Mouse (Mus musculus) heart, embryonic 11.5 days (tissue): ENCODE measurements around the gene Neurog1. TPM values are rescaled to one million over a fixed set of nuclear protein-coding genes. Genes with fewer than 3 reads are reported as not detected.
A peak's percentile ranks its signal among the peaks of the same experiment; 100 is the strongest.

Experiments used
- ATAC-seq: fragments of 200-750 bp; cut with Nextera tagmentation; replicated peaks from 2 replicates; pipeline ENCODE4 v1.8.0; 2017; ENCODE audit warnings: moderate library complexity; ENCODE audit not compliant: insufficient number of reproducible peaks, low FRiP score, low TSS enrichment
- H3K27ac ChIP-seq: fragments of 300-500 bp; sonication (generic); 2 replicates; pipeline ENCODE4 v1.5.1; 2014; ENCODE audit warnings: mild to moderate bottlenecking, low read depth, low read length
- H3K27me3 ChIP-seq: fragments of 300-500 bp; sonication (generic); 2 replicates; pipeline ENCODE4 v1.6.1; 2014; ENCODE audit warnings: mild to moderate bottlenecking, low read length, mixed read lengths; ENCODE audit not compliant: control insufficient read depth, insufficient read depth
- H3K36me3 ChIP-seq: fragments of 300-500 bp; sonication (generic); 2 replicates; pipeline ENCODE4 v1.6.1; 2014; ENCODE audit warnings: mild to moderate bottlenecking, low read length, moderate library complexity, mixed read lengths; ENCODE audit not compliant: control insufficient read depth, insufficient read depth
- H3K4me1 ChIP-seq: fragments of 300-500 bp; sonication (generic); 2 replicates; pipeline ENCODE4 v1.6.1; 2014; ENCODE audit warnings: low read length; ENCODE audit not compliant: control insufficient read depth, insufficient read depth
- H3K4me2 ChIP-seq: fragments of 300-500 bp; sonication (generic); 2 replicates; pipeline ENCODE4 v1.6.1; 2014; ENCODE audit warnings: mild to moderate bottlenecking, moderate library complexity
- H3K4me3 ChIP-seq: fragments of 300-500 bp; sonication (generic); 2 replicates; pipeline ENCODE4 v1.5.1; 2014; ENCODE audit warnings: low read depth, low read length
- H3K9ac ChIP-seq: fragments of 300-500 bp; sonication (generic); 2 replicates; pipeline ENCODE4 v1.6.1; 2014; ENCODE audit warnings: mild to moderate bottlenecking, low read depth, low read length, moderate library complexity
- H3K9me3 ChIP-seq: fragments of 300-500 bp; sonication (generic); replicated peaks from 2 replicates; pipeline ENCODE4 v1.6.1; 2016; ENCODE audit warnings: low read length; ENCODE audit not compliant: control insufficient read depth
- WGBS: fragments of 180-500 bp; shearing (Covaris S2); extraction: QIAGEN DNeasy Blood & Tissue Kit; methylation state at CpG from one replicate; pipeline ENCODE4 v1.1.7; 2014; ENCODE audit not compliant: insufficient replicate concordance; 5-methylcytosine and 5-hydroxymethylcytosine counted together
- polyA plus RNA-seq: library from polyadenylated mRNA; unstranded; fragments of >200 nt; fragmentation: Nextera tagmentation; extraction: Ambion mirVana; gene quantifications from 2 replicates; pipeline ENCODE4 v1.2.1, GENCODE M21; 2014

Neurog1 gene
- polyA plus RNA-seq, 1 experiment from 2014 or later, result 0.09 TPM

DNA sequence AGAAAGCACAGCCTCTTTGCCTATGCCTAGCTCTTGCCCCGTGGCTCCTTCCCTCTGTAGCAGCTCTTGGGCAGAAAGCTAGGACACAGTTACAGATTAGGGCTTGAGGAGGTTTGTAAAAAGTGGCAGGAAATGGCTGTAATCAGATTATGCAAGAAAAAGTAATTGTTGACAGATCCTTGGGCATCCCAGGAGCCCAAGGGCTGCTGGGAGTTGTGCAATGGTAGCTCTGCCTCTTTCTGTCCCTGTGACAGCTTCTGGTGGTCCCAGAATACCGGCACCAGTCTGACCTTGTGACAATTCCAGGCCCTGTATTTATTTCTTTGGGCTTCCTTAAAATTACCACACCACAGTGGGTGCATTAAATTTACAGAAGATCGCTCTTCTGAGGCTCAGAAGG lies 1.4 kb upstream of the Neurog1 start:
- H3K36me3 ChIP-seq, result no peaks in the 10 kb centered on the region
- H3K4me3 ChIP-seq, result no peak overlapping the region
- H3K4me2 ChIP-seq, result no peak overlapping the region
- no peaks in the 10 kb centered on the region for H3K4me1 ChIP-seq
- peaks cover 93% of the 10 kb centered on the region for H3K27me3 ChIP-seq
- no peak for ATAC-seq
- no peaks in the 10 kb centered on the region for H3K9me3 ChIP-seq
- H3K9ac ChIP-seq, result no peak overlapping the region
- no peak overlapping the region for H3K27ac ChIP-seq
- WGBS, result 15% methylated on average over 3 of the region's 3 CpGs

DNA sequence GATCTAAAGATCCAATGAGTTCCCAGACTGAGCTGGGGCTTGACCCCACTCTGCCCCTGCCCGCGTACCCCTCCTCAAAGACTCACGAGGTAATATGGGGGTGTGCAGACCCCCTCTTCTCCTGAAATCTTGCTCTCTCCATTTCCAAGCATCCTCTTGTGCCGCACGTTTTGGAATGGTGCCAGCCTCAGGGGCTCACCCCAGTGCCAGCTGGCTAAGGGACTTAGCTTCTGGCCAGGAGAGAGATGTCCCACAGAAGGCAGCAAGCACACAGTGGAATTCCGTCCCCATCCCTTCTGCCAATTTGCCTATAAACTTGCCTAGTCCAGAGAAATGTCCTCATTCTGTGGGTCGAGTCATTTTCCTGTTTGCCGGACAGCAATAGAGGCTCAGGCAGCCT lies 820 bp upstream of the Neurog1 start:
- H3K4me2 ChIP-seq, result no peak overlapping the region
- no peak overlapping the region for H3K27ac ChIP-seq
- 17% methylated on average over 8 of the region's 8 CpGs for WGBS
- no peaks in the 10 kb centered on the region for H3K36me3 ChIP-seq
- ATAC-seq, result no peak
- no peaks in the 10 kb centered on the region for H3K4me1 ChIP-seq
- H3K9ac ChIP-seq, result no peak overlapping the region
- peaks cover 99% of the 10 kb centered on the region for H3K27me3 ChIP-seq
- H3K4me3 ChIP-seq, result no peak overlapping the region
- H3K9me3 ChIP-seq, result no peaks in the 10 kb centered on the region

DNA sequence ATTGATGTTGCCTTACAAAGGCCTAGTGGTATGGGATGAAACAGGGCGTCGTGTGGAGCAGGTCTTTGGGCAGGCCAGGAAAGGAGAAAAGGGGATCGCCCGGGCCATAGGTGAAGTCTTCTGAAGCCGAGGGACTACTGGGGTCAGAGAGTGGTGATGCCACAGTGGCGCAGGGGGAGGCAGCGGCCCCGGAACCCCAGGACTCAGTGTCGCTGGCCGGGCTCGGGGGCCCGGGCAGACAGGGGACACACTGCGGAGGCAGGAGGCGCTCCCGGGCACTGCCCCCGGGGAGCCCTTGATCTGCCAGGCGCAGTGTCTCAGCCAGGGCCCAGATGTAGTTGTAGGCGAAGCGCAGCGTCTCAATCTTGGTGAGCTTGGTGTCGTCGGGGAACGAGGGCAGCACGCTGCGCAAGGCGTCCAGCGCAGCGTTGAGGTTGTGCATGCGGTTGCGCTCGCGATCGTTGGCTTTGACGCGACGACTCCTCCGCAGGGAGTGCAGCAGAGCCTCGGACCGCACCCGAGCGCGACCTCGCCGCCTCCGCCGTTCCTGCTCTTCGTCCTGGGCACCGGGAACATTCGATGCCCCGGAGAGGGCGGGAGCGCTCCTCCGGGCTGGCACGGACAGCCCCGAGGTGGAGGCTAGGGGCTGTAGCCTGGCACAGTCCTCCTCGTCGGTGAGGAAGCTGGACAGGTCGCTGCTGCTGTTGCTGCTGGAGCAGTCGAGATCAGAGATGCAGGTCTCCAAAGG lies 613 bp downstream of the Neurog1 start:
- H3K27ac ChIP-seq, result no peak overlapping the region
- H3K9me3 ChIP-seq, result no peaks in the 10 kb centered on the region
- H3K4me1 ChIP-seq, result no peaks in the 10 kb centered on the region
- H3K4me3 ChIP-seq, result peak overlapping the region; percentile 35; the same call in 1 of the 2 replicates
- no peak overlapping the region for H3K9ac ChIP-seq
- H3K36me3 ChIP-seq, result no peaks in the 10 kb centered on the region
- H3K4me2 ChIP-seq, result peak overlapping the region; percentile 59
- ATAC-seq, result no peak
- WGBS, result under 1% methylated on average over 57 of the region's 59 CpGs
- H3K27me3 ChIP-seq, result peaks cover 100% of the 10 kb centered on the region

DNA sequence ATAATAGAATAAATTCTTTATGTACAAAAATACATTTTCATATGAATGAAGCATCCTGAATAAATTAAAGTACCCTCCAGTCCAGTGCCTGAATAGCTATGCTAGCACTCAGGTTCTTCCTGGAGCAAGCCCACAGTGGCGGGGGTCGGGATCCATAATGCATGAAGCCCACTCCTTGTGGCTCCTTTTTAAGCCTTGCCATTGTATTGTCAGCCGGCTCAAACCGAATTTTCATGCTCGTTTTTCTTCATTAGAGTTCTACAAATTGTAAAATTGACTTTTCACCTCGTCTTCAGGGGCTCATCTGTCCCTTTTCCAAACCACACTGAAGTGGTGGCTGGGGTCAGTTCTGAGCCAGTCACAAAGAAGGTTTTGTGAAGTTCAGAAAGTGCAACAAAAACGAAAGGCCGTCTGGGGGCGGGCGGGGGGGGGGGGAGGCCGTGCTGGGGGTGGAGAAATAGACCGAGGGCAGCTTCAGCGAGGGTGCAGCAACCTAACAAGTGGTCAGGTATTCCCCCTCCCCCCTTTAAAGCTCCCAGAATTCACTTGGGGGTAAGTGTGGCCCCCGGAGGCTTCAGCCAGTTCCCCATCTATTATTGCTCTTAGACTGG lies 1.3 kb downstream of the Neurog1 start:
- H3K27ac ChIP-seq, result no peak overlapping the region
- no peak overlapping the region for H3K9ac ChIP-seq
- no peak overlapping the region for H3K4me2 ChIP-seq
- no peak overlapping the region for H3K4me3 ChIP-seq
- peaks cover 100% of the 10 kb centered on the region for H3K27me3 ChIP-seq
- 2% methylated on average over 12 of the region's 14 CpGs for WGBS
- ATAC-seq, result no peak
- H3K36me3 ChIP-seq, result no peaks in the 10 kb centered on the region
- no peaks in the 10 kb centered on the region for H3K9me3 ChIP-seq
- no peaks in the 10 kb centered on the region for H3K4me1 ChIP-seq

DNA sequence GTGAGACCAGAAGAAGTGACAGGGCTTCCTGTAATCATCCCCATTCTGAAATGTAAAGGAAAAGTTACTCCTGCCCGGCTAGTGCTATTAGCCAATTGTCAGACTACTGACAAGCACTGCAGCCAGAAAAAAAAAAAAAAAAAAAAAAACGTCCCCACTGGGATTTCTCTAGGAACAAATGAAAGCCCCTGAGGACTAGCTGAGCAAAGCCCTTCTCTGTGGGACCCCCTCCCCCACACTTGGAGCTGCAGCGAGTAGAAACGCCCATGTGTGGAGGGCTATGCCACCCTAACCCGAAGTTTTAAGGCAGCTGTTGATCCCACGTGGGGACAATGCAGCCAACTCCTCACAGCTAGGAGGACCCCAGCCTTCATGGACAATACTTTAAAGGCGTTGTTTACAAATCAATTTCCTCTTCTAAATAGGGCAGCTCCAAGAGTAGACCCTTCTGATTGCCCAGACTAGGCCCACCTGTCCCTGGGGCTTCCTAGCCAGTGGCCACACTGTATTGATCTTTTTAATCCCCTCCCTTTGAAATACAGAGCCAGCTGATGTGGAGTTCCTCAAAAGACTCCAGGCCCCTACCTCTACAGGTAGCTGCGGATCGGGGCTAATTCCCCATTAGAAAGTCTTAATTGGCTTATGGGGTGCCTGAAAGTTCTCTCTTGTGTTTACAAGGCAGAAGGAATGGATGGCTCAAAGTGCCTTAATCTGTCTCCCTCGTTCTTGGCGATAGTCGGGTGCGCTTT lies 2.2 kb downstream of the Neurog1 start:
- H3K9me3 ChIP-seq, result no peaks in the 10 kb centered on the region
- no peak overlapping the region for H3K4me2 ChIP-seq
- no peak overlapping the region for H3K9ac ChIP-seq
- ATAC-seq, result no peak
- no peak overlapping the region for H3K4me3 ChIP-seq
- H3K4me1 ChIP-seq, result no peaks in the 10 kb centered on the region
- H3K27me3 ChIP-seq, result peaks cover 91% of the 10 kb centered on the region
- no peaks in the 10 kb centered on the region for H3K36me3 ChIP-seq
- 3% methylated on average over 13 of the region's 13 CpGs for WGBS
- H3K27ac ChIP-seq, result no peak overlapping the region

DNA sequence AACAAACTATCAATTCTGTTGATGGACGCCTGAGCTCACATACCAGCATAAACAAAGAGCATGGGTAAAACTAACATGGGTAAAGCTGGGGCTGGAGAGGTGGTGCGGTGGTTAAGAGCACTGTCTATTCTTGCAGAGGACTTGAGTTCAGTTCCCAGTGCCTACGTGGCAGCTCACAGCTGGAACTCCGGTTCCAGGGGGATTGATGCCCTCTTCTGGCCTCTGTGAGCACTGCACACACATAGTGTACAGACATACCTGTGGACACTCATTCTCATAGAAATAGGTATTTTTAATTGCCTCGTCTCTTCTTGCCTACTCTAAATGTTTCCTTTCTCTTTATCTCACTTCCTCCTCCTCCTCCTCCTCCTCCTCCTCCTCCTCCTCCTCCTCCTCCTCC lies 8.9 kb downstream of the Neurog1 start:
- no peaks in the 10 kb centered on the region for H3K4me1 ChIP-seq
- peaks cover 32% of the 10 kb centered on the region for H3K27me3 ChIP-seq
- H3K4me2 ChIP-seq, result no peak overlapping the region
- H3K36me3 ChIP-seq, result no peaks in the 10 kb centered on the region
- H3K27ac ChIP-seq, result no peak overlapping the region
- no peak for ATAC-seq
- no peak overlapping the region for H3K9ac ChIP-seq
- no peak overlapping the region for H3K4me3 ChIP-seq
- WGBS, result 74% methylated on average over 5 of the region's 5 CpGs
- no peaks in the 10 kb centered on the region; the same call in 1 of the 2 replicates for H3K9me3 ChIP-seq

DNA sequence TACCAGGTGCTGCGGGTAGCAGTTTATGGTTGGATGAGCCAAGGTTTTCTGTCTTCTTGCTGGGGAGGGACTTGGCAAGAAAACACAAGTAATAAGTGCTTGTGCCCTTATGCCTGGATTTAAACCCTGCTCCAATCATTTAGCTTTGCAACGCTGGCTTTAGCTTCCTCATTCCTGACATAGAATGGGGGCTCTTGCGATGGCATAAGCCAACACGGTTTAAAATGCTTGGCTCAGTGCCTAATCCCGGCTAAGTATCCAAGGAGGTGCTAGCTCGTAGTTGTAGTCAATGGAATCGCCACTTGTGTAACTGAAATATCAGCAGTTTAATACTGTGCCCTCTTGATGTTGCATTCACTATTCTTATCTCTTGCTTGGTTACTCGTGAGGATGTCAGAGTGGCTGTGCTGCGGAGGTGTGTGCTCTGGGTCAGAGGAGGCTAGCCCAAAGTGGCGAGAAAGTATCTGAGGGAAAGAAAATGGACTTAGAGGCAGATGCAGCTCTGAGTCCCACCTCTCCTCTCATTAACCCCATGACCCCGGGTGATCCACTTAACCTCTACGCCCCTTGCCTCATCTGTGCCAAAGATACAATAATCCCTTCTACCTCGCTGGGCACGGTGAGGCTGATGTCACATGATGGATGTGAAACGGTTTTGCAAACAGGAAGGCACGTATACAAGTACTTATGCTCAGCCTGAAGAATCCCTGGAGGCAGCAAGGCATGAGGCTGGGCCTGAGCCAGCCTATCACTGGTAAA lies 11.8 kb downstream of the Neurog1 start:
- no peak for ATAC-seq
- Histone ChIP-seq H3K4me1 (no peaks in the 10 kb centered on the region), H3K27ac (no peak overlapping the region), H3K9ac (no peak overlapping the region), H3K4me3 (no peak overlapping the region), H3K36me3 (no peaks in the 10 kb centered on the region), H3K9me3 (no peaks in the 10 kb centered on the region; the same call in 1 of the 2 replicates), H3K4me2 (no peak overlapping the region), H3K27me3 (peaks cover 21% of the 10 kb centered on the region)
- WGBS, result 60% methylated on average over 16 of the region's 16 CpGs

DNA sequence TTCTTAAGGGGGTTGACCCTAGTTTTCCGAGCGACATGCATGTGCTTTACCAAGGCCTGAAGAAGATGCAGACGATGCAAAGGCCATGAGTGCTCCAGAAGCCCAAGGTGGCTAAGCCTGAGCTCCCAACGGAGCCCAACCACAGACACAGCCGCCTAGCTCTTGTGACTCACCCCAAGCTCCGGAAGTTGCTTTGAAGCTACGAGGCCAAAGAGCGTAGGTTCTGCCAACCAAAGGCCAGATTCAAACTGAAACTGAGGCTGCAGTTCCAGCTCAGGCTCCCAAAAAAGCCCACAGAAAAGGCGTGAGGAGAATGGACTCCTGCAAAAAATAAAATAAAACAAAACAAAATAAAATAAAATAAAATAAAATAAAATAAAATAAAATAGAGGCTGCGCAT lies 14.1 kb downstream of the Neurog1 start:
- no peaks in the 10 kb centered on the region; the same call in 1 of the 2 replicates for H3K9me3 ChIP-seq
- no peak for ATAC-seq
- peaks cover 29% of the 10 kb centered on the region for H3K27me3 ChIP-seq
- H3K4me3 ChIP-seq, result no peak overlapping the region
- no peaks in the 10 kb centered on the region for H3K4me1 ChIP-seq
- H3K9ac ChIP-seq, result no peak overlapping the region
- no peaks in the 10 kb centered on the region for H3K36me3 ChIP-seq
- H3K4me2 ChIP-seq, result no peak overlapping the region
- WGBS, result 65% methylated on average over 10 of the region's 10 CpGs
- no peak overlapping the region for H3K27ac ChIP-seq
